Mouse (Mus musculus) c-Kit-negative CD71-positive TER-119-positive erythroid progenitor cells, embryonic 14.5 days (primary cell): ENCODE measurements around the gene Kcnq1.

Experiments
- DNase-seq: peaks from one replicate; pipeline ENCODE4 v3.0.0-alpha.2; 2013; ENCODE audit warnings: low read depth, low spot score

Gene Kcnq1

DNA sequence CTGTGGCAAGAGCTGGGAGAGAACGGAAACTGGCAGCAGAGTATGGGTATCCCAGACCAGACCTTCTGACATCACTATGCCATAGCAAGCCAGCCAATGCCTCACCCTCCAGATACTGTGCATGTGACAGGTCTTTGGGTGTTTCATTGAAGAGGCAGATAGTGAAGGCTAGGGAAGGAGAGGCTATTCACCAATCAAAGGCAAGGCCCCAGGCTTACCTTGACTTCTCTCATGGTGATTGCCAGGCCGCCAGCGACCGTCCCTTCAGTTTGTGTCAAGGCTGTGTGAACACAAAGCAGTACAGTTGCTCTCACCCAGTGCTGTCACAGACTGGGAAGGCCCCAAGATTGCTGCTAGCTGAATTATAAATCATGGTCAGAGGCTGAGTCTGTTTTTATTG is 75.1 kb downstream of the Kcnq1 start:
- DNase-seq: no peak

DNA sequence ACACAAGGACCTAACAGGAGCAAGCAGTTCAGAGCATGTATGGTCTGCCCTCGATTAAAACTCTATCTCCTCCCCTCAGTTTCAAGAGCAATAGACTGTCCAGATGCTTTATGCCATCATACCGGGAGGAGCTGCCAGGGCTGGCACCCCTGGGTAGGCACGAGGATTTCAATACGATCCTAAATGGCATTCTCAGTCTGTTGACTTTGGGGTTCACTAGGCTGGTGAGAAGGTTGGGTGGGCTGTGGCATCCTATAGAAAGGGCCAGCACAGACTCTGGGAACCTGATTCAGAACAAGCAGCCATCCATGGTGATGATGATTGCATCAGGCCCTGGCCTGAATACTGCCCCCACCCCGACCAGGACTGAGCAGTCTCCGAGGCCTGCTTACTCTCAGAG is 79.3 kb downstream of the Kcnq1 start:
- no peak for DNase-seq

DNA sequence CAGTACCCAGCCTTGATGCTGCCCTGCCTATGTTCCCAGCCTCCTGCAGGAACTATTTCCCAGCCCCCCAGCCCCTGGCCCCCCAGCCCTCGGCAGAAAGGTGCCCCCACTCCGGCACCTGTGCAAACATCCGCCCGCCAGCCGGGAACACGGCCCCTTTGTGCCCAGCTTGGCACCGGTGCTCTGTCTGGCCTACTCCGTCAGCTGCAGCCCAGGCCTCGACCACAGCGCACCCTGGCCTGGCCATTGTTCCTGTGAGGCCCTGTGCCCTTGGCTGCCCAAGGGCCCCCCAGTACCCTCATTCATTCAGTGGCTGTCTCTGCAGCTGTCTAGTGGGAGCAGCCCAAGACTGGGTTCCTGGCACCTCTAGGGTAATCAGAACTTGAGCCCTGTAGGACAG is 80.2 kb downstream of the Kcnq1 start:
- DNase-seq: no peak

DNA sequence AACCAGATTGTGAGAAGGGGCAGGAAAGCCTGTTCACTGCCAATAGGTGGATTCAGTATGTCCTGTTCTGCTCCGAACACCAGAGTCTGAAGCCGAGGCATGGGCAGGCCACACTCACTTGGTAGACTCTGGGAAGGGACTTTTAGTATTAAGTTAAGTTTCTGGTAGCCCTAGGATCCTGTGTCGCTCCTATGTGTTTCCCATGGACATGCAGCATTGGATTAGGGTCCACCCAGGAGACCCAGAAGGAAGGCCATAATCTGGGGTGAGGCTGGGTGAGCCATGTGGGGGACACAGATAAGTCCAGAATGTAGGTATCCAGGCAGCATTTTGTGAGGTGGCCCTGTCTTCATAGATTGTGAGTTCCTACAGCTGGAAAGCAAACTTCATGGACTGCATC is 81.0 kb downstream of the Kcnq1 start:
- no peak for DNase-seq

DNA sequence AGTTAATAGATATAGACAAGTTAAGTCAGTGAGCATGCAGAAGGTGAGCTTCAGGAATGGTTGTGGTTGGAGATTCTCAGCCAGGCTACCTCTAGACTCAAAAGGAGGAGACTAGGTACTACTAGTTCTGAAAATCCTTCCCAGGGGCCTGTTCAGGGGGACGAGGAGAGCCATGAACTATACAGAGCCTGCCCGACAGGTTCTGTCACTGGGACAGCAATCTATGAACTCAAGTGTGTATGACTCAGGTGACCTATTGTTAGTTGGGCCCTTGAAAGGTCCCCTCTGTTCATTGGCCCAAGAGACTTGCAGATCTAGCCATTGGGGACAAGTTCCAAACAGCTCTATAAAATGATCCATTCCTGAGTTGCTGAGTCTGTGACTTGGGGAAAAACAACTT is 82.4 kb downstream of the Kcnq1 start:
- no peak for DNase-seq

DNA sequence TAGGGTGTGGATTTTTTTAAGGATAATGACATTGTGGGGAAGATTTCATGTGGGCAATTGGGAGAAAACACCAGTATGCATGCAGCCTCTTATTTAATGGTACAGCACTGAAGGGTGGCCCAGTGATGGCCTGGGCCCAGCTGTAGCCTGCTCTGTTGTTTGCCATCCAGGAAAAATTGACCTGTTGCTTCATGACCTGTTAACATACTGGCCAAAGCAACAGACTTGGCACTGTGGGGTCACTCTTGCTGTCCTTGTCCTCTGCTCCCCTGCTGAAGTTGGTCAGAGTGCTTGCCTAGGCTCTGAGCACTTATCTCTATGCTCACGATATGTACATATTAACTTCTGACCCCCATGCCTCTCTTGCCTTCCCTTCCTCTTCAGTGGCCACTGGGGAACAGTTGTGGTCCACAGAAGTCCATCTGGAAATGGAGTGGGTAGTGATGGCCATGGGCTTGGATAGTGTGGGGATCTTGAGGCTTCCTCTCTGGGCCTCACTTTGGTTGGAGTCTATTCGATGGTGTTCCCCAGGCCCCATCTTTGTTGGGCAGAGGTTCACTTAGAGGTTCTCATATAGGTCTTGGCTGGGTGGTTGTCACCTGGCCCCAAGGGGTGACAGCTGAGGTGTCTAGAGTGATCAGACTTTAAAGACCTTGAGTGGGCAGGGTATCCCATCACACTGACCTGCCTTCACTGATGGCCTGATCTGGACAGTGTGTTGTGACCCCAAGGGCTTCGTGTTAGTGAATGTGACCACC is 84.0 kb downstream of the Kcnq1 start:
- no peak for DNase-seq

DNA sequence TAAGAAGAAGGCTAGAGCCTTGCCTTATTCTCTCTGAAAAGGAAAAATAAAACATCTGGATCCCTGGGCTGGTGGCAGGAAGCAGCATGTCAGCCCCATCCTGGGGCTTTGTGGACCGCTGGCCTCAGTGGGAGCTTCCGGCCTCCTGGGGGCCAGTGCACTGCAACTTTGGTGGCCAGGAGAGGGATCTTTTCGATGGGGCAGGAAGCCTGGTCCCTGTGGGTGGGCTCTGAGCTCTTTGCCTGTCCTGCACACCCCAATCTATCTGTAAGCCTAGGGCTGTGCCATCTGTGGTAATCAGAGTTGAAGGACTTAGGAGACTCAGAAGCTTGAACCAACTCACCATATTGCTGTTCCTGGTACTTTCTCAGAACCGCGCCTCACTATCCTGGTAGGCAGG is 84.7 kb downstream of the Kcnq1 start:
- DNase-seq: no peak

DNA sequence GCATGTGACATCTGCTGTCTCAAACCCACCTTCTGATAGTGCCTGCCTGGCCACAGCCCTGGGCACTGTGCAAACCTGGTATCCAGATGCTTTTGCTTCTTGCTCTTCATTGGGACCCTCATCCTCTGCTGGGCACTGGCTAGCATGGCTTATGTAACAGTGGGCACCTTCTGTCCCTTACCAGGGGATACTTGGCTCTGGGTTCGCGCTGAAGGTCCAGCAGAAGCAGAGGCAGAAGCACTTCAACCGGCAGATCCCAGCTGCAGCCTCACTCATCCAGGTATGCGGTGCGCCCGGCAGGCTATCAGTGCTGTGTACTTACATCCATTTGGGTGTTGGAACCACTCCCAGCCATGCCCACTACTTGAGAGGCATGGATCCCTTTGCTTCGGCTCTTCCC is 86.2 kb downstream of the Kcnq1 start:
- no peak for DNase-seq

DNA sequence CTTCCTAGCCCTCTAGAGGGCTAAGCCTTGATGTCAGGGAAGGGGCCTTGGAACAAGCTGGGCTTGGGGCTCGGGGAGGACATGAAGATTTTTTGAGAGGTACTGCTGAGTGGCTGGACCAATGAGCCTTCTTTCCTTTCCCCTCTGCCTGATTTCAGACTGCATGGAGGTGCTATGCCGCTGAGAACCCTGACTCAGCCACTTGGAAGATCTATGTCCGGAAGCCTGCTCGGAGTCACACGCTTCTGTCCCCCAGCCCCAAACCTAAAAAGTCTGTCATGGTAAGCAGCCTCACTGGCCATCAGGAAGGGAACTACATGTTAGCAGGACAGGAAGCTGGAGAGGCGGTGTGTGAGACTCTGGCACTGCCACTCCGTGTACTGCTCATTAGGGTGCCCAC is 87.9 kb downstream of the Kcnq1 start:
- DNase-seq: no peak

DNA sequence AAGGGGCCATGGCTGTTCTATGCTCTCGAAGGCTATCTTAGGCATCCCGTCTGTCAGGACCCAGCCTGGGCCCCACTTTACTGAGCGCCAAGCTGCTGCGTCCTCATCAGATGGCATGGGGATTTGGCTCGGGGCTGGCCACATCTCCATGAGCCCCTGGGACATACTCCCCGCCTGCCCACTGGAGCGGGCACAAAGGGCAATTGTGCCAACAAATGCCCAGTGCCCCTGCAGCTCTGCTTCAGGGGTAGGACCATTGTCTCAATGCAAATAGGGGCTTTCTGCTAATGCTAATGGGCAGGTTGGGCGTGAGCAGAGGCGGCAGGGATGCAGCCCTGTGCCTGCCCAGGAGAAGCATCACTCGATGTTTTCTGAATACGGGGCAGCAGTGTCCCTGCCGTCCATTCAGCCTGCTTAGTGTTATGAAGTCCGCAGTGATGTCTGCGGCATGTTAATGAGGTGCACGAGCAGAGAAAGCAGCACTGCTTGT is 91.8 kb downstream of the Kcnq1 start:
- DNase-seq: no peak

DNA sequence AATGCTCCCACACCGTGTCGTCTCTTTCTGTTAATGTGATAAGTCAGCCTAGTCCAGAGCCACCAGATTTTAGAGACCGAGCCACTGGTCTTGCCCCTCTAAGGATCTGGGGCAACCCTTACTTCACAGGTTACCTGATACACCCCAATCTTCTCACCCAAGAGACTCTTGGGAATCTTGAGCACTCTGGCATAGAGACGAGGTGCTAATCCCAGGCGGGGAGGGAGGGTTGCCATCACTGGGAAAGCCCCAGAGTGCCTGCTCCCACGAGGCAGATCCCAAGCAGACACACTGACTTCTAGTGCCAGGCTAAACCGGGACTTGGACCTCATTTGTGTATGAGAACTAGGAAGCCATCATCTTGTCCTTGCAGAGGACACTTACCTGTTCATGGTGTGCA is 92.3 kb downstream of the Kcnq1 start:
- DNase-seq: no peak

DNA sequence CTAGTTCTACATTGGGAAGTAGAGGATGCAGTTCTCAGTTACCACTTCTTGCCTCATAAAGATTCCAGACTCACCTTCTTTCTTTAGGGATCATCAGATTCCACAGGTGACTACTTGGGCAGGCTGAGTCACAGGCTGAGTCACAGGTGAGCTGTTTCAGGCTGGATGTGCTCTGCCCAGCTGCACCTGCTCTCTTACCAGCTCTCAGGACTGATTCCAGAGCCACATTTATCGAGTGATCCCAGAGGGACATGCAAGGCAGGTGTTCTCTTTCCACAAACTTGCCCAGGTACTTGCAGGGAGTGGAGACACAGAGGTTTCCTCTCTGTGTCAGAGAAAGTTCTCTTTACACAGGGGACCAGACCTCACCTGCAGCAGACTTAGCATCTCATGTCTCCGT is 95.1 kb downstream of the Kcnq1 start:
- DNase-seq: no peak

DNA sequence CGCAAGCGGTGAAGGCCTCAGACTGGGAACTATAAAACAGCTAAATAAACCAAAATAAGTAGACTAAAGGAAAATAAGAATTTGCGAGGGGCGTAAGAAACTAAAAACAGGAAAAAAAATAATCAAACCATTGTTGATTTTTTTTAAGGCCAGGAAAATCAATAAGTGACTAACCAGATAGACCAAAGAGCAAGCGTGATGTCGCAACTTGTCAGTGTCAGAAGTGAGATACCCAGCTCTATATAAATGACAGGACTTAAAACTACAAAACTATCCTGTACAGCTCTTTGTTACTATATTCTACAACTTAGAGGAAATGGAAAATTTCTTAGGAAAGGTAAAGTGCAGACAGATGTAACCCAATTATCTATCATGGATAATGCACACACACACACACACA is 97.7 kb downstream of the Kcnq1 start:
- DNase-seq: no peak

DNA sequence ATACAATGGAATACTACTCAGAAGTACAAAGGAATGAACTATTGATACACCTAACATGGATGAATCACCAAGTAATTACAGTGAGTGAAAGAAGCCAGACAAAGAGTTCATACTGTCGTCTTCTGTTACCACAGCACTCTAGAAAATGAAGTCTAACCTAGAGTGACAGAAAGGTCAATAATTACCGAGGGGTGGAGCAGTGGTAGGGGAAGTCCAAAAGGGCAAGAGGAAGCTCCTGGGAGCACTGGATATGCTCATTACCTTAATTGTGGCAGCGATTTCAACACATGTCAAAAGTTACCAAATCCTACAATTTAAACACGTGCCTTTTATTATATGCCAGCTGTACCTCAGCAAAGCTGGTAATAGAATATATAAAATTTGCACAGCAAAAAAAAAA is 100.9 kb downstream of the Kcnq1 start:
- DNase-seq: no peak

DNA sequence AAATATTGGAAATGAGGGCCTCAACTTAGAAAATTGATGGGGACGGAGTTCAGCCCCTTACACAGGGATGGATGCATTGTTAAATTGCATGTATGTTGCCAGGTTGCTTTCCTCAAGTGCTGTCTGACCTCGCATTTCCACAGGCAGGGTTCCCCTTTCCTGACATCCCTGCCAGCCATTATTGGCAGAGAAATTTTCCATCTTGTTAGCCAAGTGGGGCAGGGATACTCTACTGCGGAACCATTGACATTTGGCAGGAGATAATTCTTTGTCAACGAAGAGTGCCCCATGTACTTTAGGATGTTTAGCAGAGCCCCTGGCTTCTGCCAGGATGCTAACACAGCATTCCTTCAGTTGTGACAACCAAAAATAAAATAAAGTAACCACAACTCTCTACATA is 104.6 kb downstream of the Kcnq1 start:
- DNase-seq: no peak

DNA sequence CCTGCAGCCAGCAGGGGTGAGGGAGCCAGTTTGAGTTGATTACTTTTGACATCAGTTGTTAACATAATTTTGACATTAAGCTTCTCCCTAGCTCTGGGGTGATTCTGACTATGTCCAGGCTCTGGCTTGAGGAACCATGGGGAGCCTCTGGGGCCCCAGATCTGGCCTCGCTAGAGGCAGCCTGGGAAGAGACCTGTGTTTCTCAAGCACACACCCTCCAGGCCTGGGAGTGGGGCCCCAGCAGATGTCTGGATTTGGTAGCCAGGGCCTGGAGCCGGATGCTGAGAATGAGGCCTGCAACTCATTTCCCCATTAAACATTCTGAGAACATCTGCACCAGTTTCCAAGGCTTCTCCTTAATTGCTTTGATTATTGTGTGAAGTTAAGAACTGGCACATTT is 145.0 kb downstream of the Kcnq1 start:
- no peak for DNase-seq

DNA sequence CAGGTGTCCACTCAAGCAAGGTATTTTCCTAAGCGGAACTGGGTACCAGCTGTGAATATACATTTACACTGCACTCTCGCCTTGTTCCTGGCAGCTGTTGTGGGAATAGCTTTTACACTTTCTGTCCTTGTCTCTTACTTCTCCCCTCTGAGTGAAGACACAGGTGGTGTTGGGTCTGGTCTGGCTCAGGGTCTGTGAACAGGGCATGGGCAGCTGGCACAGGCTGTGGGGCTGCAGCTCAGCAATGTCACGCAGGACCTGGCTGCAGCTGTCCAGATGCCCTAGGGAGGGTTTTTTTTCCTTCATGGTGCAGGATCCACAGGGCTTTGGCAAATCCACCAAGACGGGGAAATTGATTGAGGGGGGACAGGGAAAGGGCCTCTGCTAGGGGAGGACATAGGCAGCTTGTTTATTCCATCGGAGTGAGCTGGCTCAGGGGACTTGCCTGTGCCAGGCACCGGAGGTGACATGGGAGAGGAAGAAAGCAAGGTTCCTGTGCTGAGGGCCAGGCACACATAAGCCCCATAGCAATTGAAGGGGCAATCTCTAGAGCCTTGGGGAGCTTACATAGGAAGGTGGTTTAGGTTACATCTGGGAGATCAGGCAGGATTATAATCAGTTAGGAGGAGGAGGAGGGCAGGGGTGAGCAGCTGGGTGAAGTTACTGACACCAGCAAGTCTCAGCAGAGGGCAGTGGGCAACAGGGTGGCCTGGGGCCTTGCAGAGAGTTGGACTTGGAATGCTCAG is 147.1 kb downstream of the Kcnq1 start:
- no peak for DNase-seq

DNA sequence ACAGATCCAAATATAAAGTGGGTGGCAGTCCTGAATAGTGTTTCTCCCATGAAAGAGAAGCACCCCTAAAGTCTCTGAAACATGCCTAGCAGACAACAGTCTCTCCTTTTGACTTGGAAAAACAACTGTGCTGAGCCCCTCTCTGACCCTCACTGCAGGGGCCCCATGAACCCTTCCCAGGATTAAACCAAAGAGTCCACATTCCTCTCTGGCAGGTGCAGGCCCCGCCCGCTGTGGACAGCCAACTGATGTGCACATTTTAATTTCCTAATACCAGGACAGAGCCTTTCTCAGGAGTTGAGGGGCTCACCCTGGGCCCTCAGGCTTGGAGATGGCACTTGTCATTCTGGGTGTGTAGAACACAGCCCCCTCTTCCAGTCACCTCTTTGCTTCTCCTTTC is 148.7 kb downstream of the Kcnq1 start:
- DNase-seq: no peak

DNA sequence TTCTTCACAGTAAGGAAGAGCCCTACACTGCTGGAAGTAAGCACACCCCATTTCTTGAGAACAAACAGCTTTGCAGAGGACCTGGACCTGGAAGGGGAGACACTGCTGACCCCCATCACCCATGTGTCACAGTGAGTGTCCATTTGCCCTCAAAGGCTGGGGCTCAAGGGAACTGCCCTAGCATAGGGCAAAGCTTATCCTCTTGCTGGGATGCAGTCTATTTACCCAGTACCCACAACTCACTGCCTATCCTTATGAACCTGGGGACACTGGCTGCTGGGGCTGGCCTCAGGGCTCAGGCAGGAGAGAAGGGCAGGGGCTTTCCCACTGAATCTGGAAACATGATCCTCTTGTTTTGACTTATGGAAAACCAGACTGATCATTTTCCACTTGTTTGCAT is 155.1 kb downstream of the Kcnq1 start:
- DNase-seq: no peak

DNA sequence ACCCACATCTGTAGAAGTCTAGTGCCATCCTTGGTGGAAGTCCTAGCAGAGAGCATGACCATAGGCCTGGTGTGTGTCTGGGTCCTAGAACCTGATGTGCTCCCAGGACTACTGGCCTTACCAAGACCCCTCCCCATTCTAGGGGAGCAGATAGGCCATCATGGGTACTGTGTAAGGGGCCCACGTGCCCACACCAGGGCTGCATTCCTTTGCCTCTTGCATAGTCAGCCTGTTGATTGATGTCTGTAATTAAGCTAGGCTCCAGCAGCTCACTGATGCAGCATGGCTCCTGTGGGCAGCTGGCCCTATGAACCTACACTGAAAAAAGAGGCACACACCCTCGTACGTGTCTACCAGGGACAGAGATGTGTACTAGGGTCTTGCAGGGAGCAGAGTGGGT is 157.4 kb downstream of the Kcnq1 start:
- no peak for DNase-seq

DNA sequence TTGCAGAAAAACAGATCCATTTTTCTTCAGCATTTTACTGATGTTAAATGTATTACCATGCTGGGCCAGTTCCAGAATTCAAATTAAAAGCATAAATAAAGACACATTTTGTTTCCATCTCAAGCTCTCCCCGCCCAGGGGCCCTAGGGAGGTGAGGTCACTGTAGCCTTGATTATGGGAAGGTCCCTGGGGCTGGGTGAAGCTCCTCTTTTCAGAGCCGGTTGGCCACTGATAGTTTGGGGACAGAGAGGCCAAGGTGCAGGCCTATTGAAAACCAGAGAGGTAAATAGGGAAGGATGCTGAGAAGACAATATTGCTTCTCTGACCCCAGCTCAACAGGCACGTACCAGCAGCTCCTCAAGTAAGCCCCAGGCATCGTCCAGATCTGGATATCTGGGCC is 157.8 kb downstream of the Kcnq1 start:
- no peak for DNase-seq

DNA sequence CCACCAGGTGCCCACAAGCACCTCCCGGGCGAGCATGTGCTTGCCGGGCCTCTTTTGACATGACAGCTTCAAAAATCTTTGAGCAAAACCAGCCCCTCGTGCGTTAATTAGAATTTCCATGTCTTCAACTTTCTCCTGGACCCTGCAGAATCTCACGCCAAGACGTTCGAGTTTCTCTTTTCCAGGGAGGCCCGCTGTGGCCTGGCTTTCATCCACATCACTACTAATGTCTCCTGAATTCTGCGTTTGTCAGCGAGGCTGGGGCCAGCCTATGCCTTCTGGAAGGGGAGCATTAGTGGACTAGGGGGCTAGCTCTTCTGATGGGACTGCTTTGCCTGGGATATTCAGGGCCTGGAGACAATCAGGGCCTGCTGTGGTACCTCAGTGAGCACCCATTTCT is 159.2 kb downstream of the Kcnq1 start:
- DNase-seq: no peak

DNA sequence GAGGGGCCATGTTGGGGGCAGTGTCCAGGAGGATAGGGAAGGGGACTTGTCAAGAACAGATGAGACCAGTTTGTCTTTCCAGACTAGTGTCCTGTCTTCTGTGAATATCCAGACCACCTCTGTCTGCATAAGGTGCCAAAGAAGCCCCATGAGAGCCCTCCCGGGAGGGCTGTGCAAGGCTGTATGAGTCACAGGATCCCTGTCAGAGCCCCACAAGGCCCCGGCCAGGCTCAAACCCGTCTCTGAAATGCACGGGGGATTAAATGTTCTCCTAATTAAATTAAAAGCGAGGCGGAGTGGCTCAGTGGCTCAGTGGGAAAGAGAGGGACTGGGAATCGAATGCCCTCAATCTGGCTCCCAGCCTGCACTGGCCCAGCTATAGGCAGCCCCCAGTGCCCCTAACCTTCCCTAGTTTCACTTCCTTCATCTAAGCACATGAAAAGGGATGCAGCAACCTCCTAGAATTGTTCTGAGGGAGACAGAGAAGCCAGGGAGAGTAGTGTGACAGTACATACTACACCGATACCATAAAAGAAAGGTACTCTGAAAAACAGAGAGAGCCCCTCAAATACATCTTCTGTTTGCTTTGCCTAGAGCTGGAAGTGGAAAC is 159.8 kb downstream of the Kcnq1 start:
- DNase-seq: no peak
